Mouse (Mus musculus): ENCODE data around the gene Gas2l1. TPM values are rescaled to one million over a fixed set of nuclear protein-coding genes. Genes with fewer than 3 reads are reported as not detected.

The Gas2l1 gene
- 24.9 and 25.1 TPM in 2 replicates for polyA plus RNA-seq (2014; fragmentation: Nextera tagmentation; extraction: Ambion mirVana)

GRCm38 (mm10) chr11:5065056-5065821 is at the start of gene Gas2l1:
TSS of gene Gas2l1 (minus strand) at chr11:5065327.
- Histone ChIP-seq H3K27ac (ENCODE audit: low read depth, low read length) (0 out of 2 replicates have a peak within 1 kb of the TSS, but pooled peaks have one; percentile 44), H3K27me3 (ENCODE audit: control insufficient read depth, insufficient read depth, low read length) (peaks cover 30% of the 10 kb centered on the region), H3K4me2 (ENCODE audit: low read depth, low read length) (peak within 1 kb of the TSS; percentile 91), H3K4me1 (ENCODE audit: control insufficient read depth, insufficient read depth, low read length) (peaks cover 31% of the 10 kb centered on the region), H3K4me3 (ENCODE audit: low read depth, low read length) (peak within 1 kb of the TSS; percentile 68), H3K36me3 (ENCODE audit: control insufficient read depth, insufficient read depth, low read length) (peaks cover 28% of the 10 kb centered on the region), H3K9me3 (ENCODE audit: control insufficient read depth, low read length) (no peaks in the 10 kb centered on the region), H3K9ac (replicated peaks; ENCODE audit: low read depth, low read length) (peak within 1 kb of the TSS; percentile 62)
- under 1% methylated on average over 50 of the region's 50 CpGs for WGBS
- peak; percentile 87 for ATAC-seq (ENCODE audit: low read depth)

DNA sequence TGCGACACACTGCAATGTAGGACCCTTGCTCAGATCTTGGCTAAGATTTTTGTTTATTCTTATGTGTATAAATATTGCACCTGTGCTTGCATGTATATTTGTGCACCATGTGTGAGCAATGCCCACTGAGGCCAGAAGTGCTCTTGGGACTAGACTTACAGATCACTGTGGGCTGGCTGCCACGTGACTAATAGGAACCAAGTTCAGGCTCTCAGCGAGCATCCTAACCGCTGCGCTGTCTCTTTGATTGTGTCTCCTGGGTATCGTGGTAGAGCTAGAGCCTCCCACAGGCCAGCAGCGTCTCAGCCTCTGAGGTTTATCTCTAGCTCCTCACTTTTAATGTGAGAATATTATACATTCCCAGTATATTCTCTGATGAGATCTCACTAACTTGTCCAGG is 48.5 kb upstream of the Gas2l1 start:
- no peaks in the 10 kb centered on the region for H3K36me3 ChIP-seq (ENCODE audit: control insufficient read depth, insufficient read depth, low read length)
- no peak overlapping the region for H3K27ac ChIP-seq (ENCODE audit: low read depth, low read length)
- H3K27me3 ChIP-seq (ENCODE audit: control insufficient read depth, insufficient read depth, low read length): no peaks in the 10 kb centered on the region
- H3K9ac ChIP-seq (replicated peaks; ENCODE audit: low read depth, low read length): no peak overlapping the region
- H3K4me3 ChIP-seq (ENCODE audit: low read depth, low read length): no peak overlapping the region
- no peak for ATAC-seq (ENCODE audit: low read depth)
- 76% methylated on average over 7 of the region's 7 CpGs for WGBS
- H3K9me3 ChIP-seq (ENCODE audit: control insufficient read depth, low read length): no peaks in the 10 kb centered on the region
- H3K4me1 ChIP-seq (ENCODE audit: control insufficient read depth, insufficient read depth, low read length): no peaks in the 10 kb centered on the region
- H3K4me2 ChIP-seq (ENCODE audit: low read depth, low read length): no peak overlapping the region

DNA sequence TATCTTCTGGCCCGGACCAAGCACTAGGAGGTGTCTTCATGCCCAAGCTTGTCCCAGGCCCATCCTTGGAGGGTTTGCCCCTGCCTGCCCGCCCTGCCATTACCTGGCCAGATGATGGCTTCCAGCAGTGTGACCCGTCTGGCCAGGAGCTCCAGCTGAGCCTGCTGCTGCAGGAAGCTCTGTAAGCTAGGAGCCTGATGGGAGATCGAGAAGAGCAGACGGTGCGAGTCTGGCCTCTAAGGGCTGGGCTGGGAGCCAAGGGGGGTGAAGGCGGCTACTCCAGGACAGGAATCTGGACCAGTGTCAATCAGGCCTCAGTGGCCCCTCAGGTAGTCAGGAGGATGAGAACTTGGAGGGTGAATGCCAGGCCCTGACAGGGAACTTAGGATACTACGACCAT is 44.3 kb upstream of the Gas2l1 start:
- Histone ChIP-seq H3K36me3 (ENCODE audit: control insufficient read depth, insufficient read depth, low read length) (no peaks in the 10 kb centered on the region), H3K4me1 (ENCODE audit: control insufficient read depth, insufficient read depth, low read length) (no peaks in the 10 kb centered on the region), H3K4me2 (ENCODE audit: low read depth, low read length) (no peak overlapping the region), H3K9me3 (ENCODE audit: control insufficient read depth, low read length) (no peaks in the 10 kb centered on the region), H3K27me3 (ENCODE audit: control insufficient read depth, insufficient read depth, low read length) (no peaks in the 10 kb centered on the region), H3K4me3 (ENCODE audit: low read depth, low read length) (no peak overlapping the region), H3K9ac (replicated peaks; ENCODE audit: low read depth, low read length) (no peak overlapping the region), H3K27ac (ENCODE audit: low read depth, low read length) (no peak overlapping the region)
- ATAC-seq (ENCODE audit: low read depth): no peak
- WGBS: 67% methylated on average over 8 of the region's 8 CpGs

DNA sequence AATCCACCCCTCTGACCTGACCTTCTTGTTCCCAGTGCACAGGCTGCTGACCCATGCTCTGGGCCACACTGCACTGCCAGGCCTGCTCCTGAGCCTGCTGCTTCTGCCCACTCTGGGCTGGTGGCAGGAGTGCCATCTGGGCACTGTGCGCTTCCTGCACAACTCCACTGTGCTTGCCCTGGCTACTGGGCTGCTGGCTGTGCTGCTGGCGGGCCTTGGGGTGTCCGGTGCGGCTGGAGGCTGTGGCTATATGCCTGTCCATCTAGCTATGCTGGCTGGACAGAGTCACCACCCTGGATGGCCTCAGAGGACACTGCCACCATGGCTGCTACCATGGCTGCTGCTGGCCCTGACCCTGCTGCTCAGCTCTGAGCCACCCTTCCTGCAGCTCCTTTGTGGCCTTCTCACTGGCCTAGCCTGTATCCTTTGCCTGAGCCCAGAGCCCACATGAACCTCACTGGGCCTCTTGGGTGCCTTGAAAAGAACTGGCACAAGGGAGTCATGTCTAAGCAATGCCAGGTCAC is 38.9 kb upstream of the Gas2l1 start:
- ATAC-seq (ENCODE audit: low read depth): no peak
- Histone ChIP-seq H3K27me3 (ENCODE audit: control insufficient read depth, insufficient read depth, low read length) (no peaks in the 10 kb centered on the region), H3K9me3 (ENCODE audit: control insufficient read depth, low read length) (no peaks in the 10 kb centered on the region), H3K27ac (ENCODE audit: low read depth, low read length) (no peak overlapping the region), H3K9ac (replicated peaks; ENCODE audit: low read depth, low read length) (no peak overlapping the region), H3K4me1 (ENCODE audit: control insufficient read depth, insufficient read depth, low read length) (peaks cover 10% of the 10 kb centered on the region), H3K36me3 (ENCODE audit: control insufficient read depth, insufficient read depth, low read length) (no peaks in the 10 kb centered on the region), H3K4me2 (ENCODE audit: low read depth, low read length) (no peak overlapping the region), H3K4me3 (ENCODE audit: low read depth, low read length) (no peak overlapping the region)
- WGBS: 99% methylated on average over 4 of the region's 4 CpGs

DNA sequence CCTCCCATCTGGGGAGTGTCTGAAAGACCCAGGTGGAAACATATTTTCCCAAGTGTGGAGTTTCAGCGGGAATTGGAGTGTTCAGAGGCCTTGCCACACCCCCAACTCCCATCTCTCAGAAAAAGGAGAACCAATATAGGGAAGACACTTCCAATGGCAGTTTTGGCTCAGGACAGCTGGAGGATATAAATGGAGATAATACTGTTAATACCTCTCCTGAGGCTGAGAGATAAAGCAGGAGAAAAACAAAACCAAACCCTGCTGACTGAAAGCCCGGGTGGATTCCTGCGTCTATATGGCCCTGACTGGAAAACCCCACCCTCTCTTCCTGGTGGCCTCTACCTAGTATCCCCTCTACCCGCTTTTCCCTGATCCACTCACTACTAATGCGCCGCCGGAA is 37.3 kb upstream of the Gas2l1 start:
- Histone ChIP-seq H3K36me3 (ENCODE audit: control insufficient read depth, insufficient read depth, low read length) (no peaks in the 10 kb centered on the region), H3K9me3 (ENCODE audit: control insufficient read depth, low read length) (no peaks in the 10 kb centered on the region), H3K9ac (replicated peaks; ENCODE audit: low read depth, low read length) (no peak overlapping the region), H3K4me2 (ENCODE audit: low read depth, low read length) (no peak overlapping the region), H3K27me3 (ENCODE audit: control insufficient read depth, insufficient read depth, low read length) (no peaks in the 10 kb centered on the region), H3K27ac (ENCODE audit: low read depth, low read length) (no peak overlapping the region), H3K4me1 (ENCODE audit: control insufficient read depth, insufficient read depth, low read length) (peaks cover 13% of the 10 kb centered on the region), H3K4me3 (ENCODE audit: low read depth, low read length) (no peak overlapping the region)
- ATAC-seq (ENCODE audit: low read depth): no peak
- WGBS: 88% methylated on average over 7 of the region's 7 CpGs

GRCm38 (mm10) chr11:5101641-5102040 is 36.5 kb upstream of the Gas2l1 start:
- no peaks in the 10 kb centered on the region for H3K9me3 ChIP-seq (ENCODE audit: control insufficient read depth, low read length)
- H3K36me3 ChIP-seq (ENCODE audit: control insufficient read depth, insufficient read depth, low read length): no peaks in the 10 kb centered on the region
- peaks cover 21% of the 10 kb centered on the region for H3K4me1 ChIP-seq (ENCODE audit: control insufficient read depth, insufficient read depth, low read length)
- H3K27ac ChIP-seq (ENCODE audit: low read depth, low read length): no peak overlapping the region
- 83% methylated on average over 6 of the region's 6 CpGs for WGBS
- H3K4me2 ChIP-seq (ENCODE audit: low read depth, low read length): no peak overlapping the region
- no peak overlapping the region for H3K9ac ChIP-seq (replicated peaks; ENCODE audit: low read depth, low read length)
- no peak overlapping the region for H3K4me3 ChIP-seq (ENCODE audit: low read depth, low read length)
- ATAC-seq (ENCODE audit: low read depth): no peak
- no peaks in the 10 kb centered on the region for H3K27me3 ChIP-seq (ENCODE audit: control insufficient read depth, insufficient read depth, low read length)

GRCm38 (mm10) chr11:5100801-5101200 is 35.7 kb upstream of the Gas2l1 start:
- Histone ChIP-seq H3K4me2 (ENCODE audit: low read depth, low read length) (peak overlapping the region; percentile 80), H3K4me3 (ENCODE audit: low read depth, low read length) (peak overlapping the region; percentile 100), H3K36me3 (ENCODE audit: control insufficient read depth, insufficient read depth, low read length) (no peaks in the 10 kb centered on the region), H3K9ac (replicated peaks; ENCODE audit: low read depth, low read length) (peak overlapping the region; percentile 96; the same call in 1 of the 2 replicates), H3K27ac (ENCODE audit: low read depth, low read length) (peak overlapping the region; percentile 99), H3K27me3 (ENCODE audit: control insufficient read depth, insufficient read depth, low read length) (no peaks in the 10 kb centered on the region), H3K9me3 (ENCODE audit: control insufficient read depth, low read length) (no peaks in the 10 kb centered on the region), H3K4me1 (ENCODE audit: control insufficient read depth, insufficient read depth, low read length) (peaks cover 28% of the 10 kb centered on the region)
- no peak for ATAC-seq (ENCODE audit: low read depth)
- WGBS: 49% methylated on average over 5 of the region's 5 CpGs

DNA sequence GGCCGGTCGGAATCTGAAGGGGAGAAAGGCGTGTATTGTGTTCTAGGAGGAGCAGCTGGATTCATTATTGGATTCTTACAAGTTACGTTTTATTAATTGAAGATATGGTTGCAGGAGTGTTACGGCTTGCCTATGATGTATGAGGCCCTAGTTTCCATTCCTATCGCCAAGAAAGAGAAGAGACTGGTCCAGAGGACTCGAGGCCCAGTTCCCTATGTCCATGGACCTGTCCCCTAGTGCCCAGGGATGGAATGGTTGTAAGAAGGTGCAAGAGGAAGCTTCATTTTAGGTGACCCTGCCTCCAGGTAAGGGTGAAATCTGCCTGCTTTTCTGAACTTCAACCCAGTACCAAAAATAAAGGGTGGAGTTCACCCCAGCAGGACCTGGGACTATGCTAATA is 35.2 kb upstream of the Gas2l1 start:
- Histone ChIP-seq H3K27ac (ENCODE audit: low read depth, low read length) (peak overlapping the region; percentile 99), H3K9me3 (ENCODE audit: control insufficient read depth, low read length) (no peaks in the 10 kb centered on the region), H3K4me3 (ENCODE audit: low read depth, low read length) (peak overlapping the region; percentile 100), H3K27me3 (ENCODE audit: control insufficient read depth, insufficient read depth, low read length) (no peaks in the 10 kb centered on the region), H3K36me3 (ENCODE audit: control insufficient read depth, insufficient read depth, low read length) (no peaks in the 10 kb centered on the region), H3K4me1 (ENCODE audit: control insufficient read depth, insufficient read depth, low read length) (peaks cover 29% of the 10 kb centered on the region), H3K4me2 (ENCODE audit: low read depth, low read length) (peak overlapping the region; percentile 80), H3K9ac (replicated peaks; ENCODE audit: low read depth, low read length) (peak overlapping the region; percentile 96)
- WGBS: under 1% methylated on average over 7 of the region's 7 CpGs
- ATAC-seq (ENCODE audit: low read depth): peak; percentile 5; the same call in 1 of the 2 replicates

- ATAC-seq (ENCODE audit: low read depth): peak; percentile 74
Observed at GRCm38 (mm10) chr11:5099576-5100183, 34.6 kb upstream of the Gas2l1 start.

More at GRCm38 (mm10) chr11:5099576-5100183, 34.6 kb upstream of the Gas2l1 start:
- Histone ChIP-seq H3K4me3 (ENCODE audit: low read depth, low read length) (peak overlapping the region; percentile 100), H3K9me3 (ENCODE audit: control insufficient read depth, low read length) (no peaks in the 10 kb centered on the region), H3K36me3 (ENCODE audit: control insufficient read depth, insufficient read depth, low read length) (no peaks in the 10 kb centered on the region), H3K27ac (ENCODE audit: low read depth, low read length) (peak overlapping the region; percentile 99), H3K9ac (replicated peaks; ENCODE audit: low read depth, low read length) (peak overlapping the region; percentile 96), H3K4me1 (ENCODE audit: control insufficient read depth, insufficient read depth, low read length) (peaks cover 29% of the 10 kb centered on the region), H3K27me3 (ENCODE audit: control insufficient read depth, insufficient read depth, low read length) (no peaks in the 10 kb centered on the region), H3K4me2 (ENCODE audit: low read depth, low read length) (peak overlapping the region; percentile 80)
- under 1% methylated on average over 28 of the region's 31 CpGs for WGBS

Data from neural tube, embryonic 14.5 days (tissue).